Mouse (Mus musculus) testis, adult 2 months (tissue): ENCODE results near the gene Smok3b.

Experiments used
- CTCF ChIP-seq: fragments of 200-500 bp; IDR thresholded peaks from 2 replicates; pipeline ENCODE4 v1.5.1; 2012; ENCODE audit warnings: low read depth, mild to moderate bottlenecking, inconsistent platforms, low read length, moderate library complexity; ENCODE audit not compliant: control insufficient read depth, insufficient read depth, insufficient replicate concordance
- POLR2A ChIP-seq: fragments of 200-500 bp; IDR thresholded peaks from 2 replicates; pipeline ENCODE4 v1.6.1; 2012; ENCODE audit warnings: low read depth, mild to moderate bottlenecking, inconsistent platforms, low read length, moderate library complexity; ENCODE audit not compliant: control insufficient read depth

DNA sequence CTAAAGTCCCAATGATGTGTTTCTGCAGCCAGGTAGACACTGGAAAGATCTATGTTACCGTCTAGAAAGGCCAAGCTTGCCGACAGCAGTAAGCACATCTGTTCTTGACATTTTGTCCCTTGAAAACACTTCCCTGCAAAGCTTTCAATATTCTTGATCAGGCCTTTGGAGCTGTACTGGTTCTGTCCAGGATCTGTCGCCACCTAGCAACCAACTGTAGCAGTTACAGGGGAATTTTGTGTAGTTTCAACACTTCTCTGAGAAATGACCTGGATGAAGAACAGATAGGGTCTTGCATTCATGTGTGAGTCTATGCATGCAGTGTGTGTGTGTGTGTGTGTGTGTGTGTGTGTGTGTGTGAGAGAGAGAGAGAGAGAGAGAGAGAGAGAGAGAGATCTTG is 47.5 kb upstream of the Smok3b start:
- TF ChIP-seq POLR2A (no peak), CTCF (no peak)
